Mouse (Mus musculus) lung, embryonic 15.5 days (tissue): ENCODE measurements around the gene Vmo1. TPM values are rescaled to one million over a fixed set of nuclear protein-coding genes. Genes with fewer than 3 reads are reported as not detected.

ENCODE experiments used
- ATAC-seq: fragments of 200-750 bp; cut with Nextera tagmentation; 2 replicates; pipeline ENCODE4 v1.8.0; 2017; ENCODE audit warnings: moderate number of reproducible peaks, borderline replicate concordance; ENCODE audit not compliant: low FRiP score, low TSS enrichment; ENCODE audit errors: extremely low read depth
- H3K27ac ChIP-seq: fragments of 300-500 bp; sonication (generic); 2 replicates; pipeline ENCODE4 v1.5.1; 2015; ENCODE audit warnings: moderate library complexity, mild to moderate bottlenecking, inconsistent platforms
- H3K27me3 ChIP-seq: fragments of 300-500 bp; sonication (generic); 2 replicates; pipeline ENCODE4 v1.6.1; 2015; ENCODE audit warnings: inconsistent platforms
- H3K36me3 ChIP-seq: fragments of 300-500 bp; sonication (generic); 2 replicates; pipeline ENCODE4 v1.6.1; 2015; ENCODE audit warnings: inconsistent platforms
- H3K4me1 ChIP-seq: fragments of 300-500 bp; sonication (generic); 2 replicates; pipeline ENCODE4 v1.6.1; 2015; ENCODE audit warnings: inconsistent platforms
- H3K4me2 ChIP-seq: fragments of 300-500 bp; sonication (generic); 2 replicates; pipeline ENCODE4 v1.6.1; 2015; ENCODE audit warnings: inconsistent platforms, mild to moderate bottlenecking, moderate library complexity
- H3K4me3 ChIP-seq: fragments of 300-500 bp; sonication (generic); 2 replicates; pipeline ENCODE4 v1.5.1; 2015; ENCODE audit warnings: mild to moderate bottlenecking, inconsistent platforms
- H3K9ac ChIP-seq: fragments of 300-500 bp; sonication (generic); 2 replicates; pipeline ENCODE4 v1.6.1; 2015; ENCODE audit warnings: inconsistent platforms
- H3K9me3 ChIP-seq: fragments of 300-500 bp; sonication (generic); 2 replicates; pipeline ENCODE4 v1.6.1; 2016; ENCODE audit warnings: inconsistent platforms
- WGBS: fragments of 180-500 bp; shearing (Covaris S2); methylation state at CpG from one replicate; pipeline ENCODE4 v1.1.7; 2015; 5-methylcytosine and 5-hydroxymethylcytosine counted together
- polyA plus RNA-seq: library from polyadenylated mRNA; unstranded; fragments of >200 nt; fragmentation: Nextera tagmentation; extraction: Ambion mirVana; gene quantifications from 2 replicates; pipeline ENCODE4 v1.2.1, GENCODE M21; 2015

The Vmo1 gene
- polyA plus RNA-seq, 1 experiment from 2014 or later, result 1.0 TPM

DNA sequence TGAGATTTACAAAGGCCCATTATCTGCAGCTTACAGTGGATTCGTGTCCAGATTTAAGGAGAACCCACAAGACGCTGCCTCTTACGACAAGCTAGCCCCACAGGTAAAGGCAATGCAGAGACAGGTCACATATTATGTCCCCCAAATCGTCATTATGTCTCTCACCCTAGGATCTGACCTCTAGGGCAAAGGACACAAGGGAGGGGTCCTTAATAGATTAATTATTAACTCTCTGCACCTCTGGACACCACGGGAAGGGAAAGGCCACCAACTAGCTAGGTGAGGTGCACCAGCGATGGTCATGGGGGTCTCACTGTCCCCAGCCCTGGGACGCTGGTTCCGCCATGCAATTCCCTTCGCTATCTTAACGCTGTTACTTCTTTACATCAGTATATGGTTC is 4.5 kb upstream of the Vmo1 start, which contains the start of gene Gltpd2:
Gene Gltpd2 (plus strand): TSS at position 274 of the 400 bp plus-strand sequence.
- no peak for ATAC-seq
- no peaks in the 10 kb centered on the region for H3K36me3 ChIP-seq
- H3K9me3 ChIP-seq, result no peaks in the 10 kb centered on the region
- 0 out of 2 replicates have a peak, but pooled peaks cover 3% of the 10 kb centered on the region for H3K27me3 ChIP-seq
- peak within 1 kb of the TSS; percentile 45 for H3K4me3 ChIP-seq
- peaks cover 9% of the 10 kb centered on the region; the same call in 1 of the 2 replicates for H3K4me1 ChIP-seq
- peak within 1 kb of the TSS; percentile 76 for H3K4me2 ChIP-seq
- 79% methylated on average over 10 of the region's 10 CpGs for WGBS
- H3K9ac ChIP-seq, result peak within 1 kb of the TSS; percentile 65
- peak within 1 kb of the TSS; percentile 84 for H3K27ac ChIP-seq

DNA sequence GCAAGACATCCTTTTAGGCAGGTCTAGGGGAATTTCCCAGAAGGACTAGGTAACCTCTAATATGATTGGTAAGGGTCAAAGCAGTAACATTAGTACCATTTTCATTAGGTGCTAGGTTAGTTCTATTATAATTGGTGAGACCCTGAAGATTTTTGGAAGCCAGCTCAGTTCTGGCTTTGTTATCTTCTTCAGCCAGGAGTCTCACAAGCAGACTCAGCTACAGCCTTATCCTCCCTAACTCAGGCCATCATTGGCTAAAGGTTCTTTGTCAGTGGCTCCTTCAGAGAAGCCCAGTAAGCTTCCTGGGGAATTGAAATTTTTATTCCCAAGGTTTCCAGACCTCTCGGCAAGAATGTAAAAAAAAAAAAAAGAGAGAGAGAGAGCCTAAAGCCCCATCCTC is 4.0 kb upstream of the Vmo1 start:
- WGBS, result 38% methylated on average over 1 of the region's 1 CpGs
- ATAC-seq, result no peak
- Histone ChIP-seq H3K36me3 (no peaks in the 10 kb centered on the region), H3K9me3 (no peaks in the 10 kb centered on the region), H3K4me1 (peaks cover 9% of the 10 kb centered on the region; the same call in 1 of the 2 replicates), H3K4me3 (no peak overlapping the region), H3K9ac (no peak overlapping the region), H3K27ac (no peak overlapping the region), H3K27me3 (0 out of 2 replicates have a peak, but pooled peaks cover 3% of the 10 kb centered on the region), H3K4me2 (no peak overlapping the region)

DNA sequence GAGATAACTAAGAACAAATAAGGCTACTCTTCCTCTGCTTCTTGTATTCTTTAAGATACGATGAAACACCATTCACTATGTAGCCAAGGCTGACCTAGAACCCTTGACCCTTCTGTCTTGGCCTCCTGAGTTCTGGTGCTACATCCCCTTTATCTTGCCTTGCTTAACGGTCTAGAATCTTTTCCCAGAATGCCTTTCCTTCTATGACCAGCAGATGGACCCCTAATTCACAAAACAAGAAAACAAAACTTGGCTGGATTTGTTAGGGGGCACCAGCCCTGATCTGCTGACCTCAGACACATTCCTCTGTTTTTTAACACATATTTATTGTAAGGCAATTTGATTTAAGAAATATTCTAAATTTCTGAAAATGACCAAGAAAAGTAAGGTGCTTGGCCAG is 1.9 kb upstream of the Vmo1 start:
- Histone ChIP-seq H3K9ac (no peak overlapping the region), H3K4me3 (no peak overlapping the region), H3K4me1 (peaks cover 9% of the 10 kb centered on the region; the same call in 1 of the 2 replicates), H3K27me3 (0 out of 2 replicates have a peak, but pooled peaks cover 3% of the 10 kb centered on the region), H3K9me3 (no peaks in the 10 kb centered on the region), H3K36me3 (no peaks in the 10 kb centered on the region), H3K4me2 (no peak overlapping the region), H3K27ac (no peak overlapping the region)
- 19% methylated on average over 2 of the region's 2 CpGs for WGBS
- ATAC-seq, result no peak

DNA sequence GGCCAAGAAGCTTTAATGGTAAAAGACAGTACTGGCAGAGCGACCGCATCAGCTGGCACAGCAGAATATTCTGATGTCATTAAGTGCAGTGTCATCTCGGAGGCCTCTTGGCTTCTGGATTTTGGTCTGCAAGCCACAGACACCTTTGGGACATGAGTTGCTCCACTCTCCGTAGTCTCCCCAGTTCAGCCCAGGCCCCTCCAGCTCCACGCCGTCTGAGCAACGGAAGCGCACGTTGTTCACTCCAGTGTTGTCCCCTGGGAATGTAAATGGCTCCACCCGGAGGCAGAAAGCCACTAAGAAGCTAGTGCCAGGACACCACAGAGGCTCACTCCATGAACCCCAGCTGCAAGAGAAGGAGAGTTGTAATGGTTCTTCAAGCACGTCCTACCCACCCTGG is 896 bp downstream of the Vmo1 start:
- 50% methylated on average over 11 of the region's 11 CpGs for WGBS
- Histone ChIP-seq H3K9me3 (no peaks in the 10 kb centered on the region), H3K4me1 (peaks cover 5% of the 10 kb centered on the region; the same call in 1 of the 2 replicates), H3K36me3 (no peaks in the 10 kb centered on the region), H3K27ac (no peak overlapping the region), H3K9ac (no peak overlapping the region), H3K27me3 (peaks cover 15% of the 10 kb centered on the region; the same call in 1 of the 2 replicates), H3K4me3 (no peak overlapping the region), H3K4me2 (no peak overlapping the region)
- ATAC-seq, result no peak

DNA sequence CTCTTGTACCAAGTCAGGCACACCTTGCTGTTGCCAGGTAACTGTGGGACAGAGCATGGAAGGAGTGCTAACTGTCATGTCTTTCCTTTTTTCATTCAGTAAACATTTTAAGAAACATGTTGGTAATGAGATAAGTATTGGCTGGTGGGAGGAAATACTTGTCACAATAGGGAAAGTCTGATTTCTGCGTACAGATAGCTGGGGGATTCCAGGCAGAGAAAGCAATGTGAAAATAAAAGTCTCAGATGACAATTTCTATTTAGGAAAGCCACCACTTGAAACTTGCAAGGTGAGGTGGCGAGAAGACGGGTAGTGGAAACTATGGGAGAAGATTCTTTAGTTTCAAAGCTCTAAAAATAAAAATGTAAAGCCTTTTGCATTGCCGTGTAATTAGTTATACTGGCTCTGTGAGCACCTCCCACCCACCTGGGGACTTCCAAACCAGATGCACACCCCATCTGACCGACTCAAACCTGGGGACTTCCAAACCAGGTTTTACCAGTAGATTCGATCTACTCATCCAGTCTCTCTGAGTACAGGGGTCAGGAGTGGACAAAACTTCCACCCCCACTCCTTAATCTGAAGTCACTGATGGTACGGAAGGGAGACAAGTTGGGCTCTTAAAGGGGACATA is 1.6 kb downstream of the Vmo1 start:
- no peak overlapping the region for H3K4me3 ChIP-seq
- no peaks in the 10 kb centered on the region for H3K9me3 ChIP-seq
- no peak overlapping the region for H3K4me2 ChIP-seq
- ATAC-seq, result no peak
- no peak overlapping the region for H3K27ac ChIP-seq
- H3K27me3 ChIP-seq, result peaks cover 15% of the 10 kb centered on the region; the same call in 1 of the 2 replicates
- H3K36me3 ChIP-seq, result no peaks in the 10 kb centered on the region
- no peak overlapping the region for H3K9ac ChIP-seq
- 64% methylated on average over 7 of the region's 7 CpGs for WGBS
- peaks cover 5% of the 10 kb centered on the region; the same call in 1 of the 2 replicates for H3K4me1 ChIP-seq

DNA sequence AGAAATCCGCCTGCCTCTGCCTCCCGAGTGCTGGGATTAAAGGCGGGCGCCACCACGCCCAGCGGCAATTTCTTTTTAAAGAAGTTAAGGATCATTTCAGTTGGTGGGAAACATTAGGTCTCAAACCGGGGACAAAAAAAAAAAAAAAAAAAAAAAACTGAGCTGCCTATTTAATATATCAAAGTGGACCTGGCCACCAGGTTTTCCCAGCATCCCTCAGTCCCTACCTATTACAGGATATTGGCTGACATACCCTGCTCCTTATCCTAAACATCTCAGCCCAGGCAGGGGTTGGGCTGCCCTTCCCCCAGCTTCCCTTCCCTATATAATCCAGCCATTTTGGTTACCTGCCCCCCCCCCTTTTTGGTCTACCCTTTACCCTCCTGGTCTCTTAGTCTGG is 2.6 kb downstream of the Vmo1 start:
- Histone ChIP-seq H3K9ac (no peak overlapping the region), H3K4me1 (peaks cover 5% of the 10 kb centered on the region; the same call in 1 of the 2 replicates), H3K27ac (no peak overlapping the region), H3K4me2 (no peak overlapping the region), H3K4me3 (no peak overlapping the region), H3K9me3 (no peaks in the 10 kb centered on the region), H3K36me3 (no peaks in the 10 kb centered on the region), H3K27me3 (peaks cover 15% of the 10 kb centered on the region; the same call in 1 of the 2 replicates)
- ATAC-seq, result no peak
- 86% methylated on average over 7 of the region's 7 CpGs for WGBS

DNA sequence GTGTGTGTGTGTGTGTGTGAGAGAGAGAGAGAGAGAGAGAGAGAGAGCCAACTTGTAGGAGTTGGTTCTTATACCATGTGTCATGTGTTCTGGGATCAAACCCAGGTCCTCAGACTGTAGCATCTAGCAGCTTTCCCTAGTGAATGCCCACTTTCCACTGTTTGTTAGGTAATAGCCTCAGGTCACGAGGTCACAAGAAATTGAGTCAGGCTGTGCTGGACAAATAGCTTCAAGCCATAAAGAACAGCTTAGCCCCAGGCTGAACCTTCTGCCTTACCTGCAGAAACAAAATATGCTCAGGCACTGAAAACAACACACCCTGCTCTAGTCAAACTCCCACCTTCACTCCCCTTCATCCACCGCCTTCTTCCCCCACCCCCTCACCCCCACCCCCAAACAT is 3.2 kb downstream of the Vmo1 start:
- Histone ChIP-seq H3K36me3 (no peaks in the 10 kb centered on the region), H3K27me3 (peaks cover 15% of the 10 kb centered on the region; the same call in 1 of the 2 replicates), H3K9ac (no peak overlapping the region), H3K4me1 (peaks cover 5% of the 10 kb centered on the region; the same call in 1 of the 2 replicates), H3K4me2 (no peak overlapping the region), H3K27ac (no peak overlapping the region), H3K4me3 (no peak overlapping the region), H3K9me3 (no peaks in the 10 kb centered on the region)
- WGBS, result 73% methylated on average over 2 of the region's 2 CpGs
- ATAC-seq, result no peak

DNA sequence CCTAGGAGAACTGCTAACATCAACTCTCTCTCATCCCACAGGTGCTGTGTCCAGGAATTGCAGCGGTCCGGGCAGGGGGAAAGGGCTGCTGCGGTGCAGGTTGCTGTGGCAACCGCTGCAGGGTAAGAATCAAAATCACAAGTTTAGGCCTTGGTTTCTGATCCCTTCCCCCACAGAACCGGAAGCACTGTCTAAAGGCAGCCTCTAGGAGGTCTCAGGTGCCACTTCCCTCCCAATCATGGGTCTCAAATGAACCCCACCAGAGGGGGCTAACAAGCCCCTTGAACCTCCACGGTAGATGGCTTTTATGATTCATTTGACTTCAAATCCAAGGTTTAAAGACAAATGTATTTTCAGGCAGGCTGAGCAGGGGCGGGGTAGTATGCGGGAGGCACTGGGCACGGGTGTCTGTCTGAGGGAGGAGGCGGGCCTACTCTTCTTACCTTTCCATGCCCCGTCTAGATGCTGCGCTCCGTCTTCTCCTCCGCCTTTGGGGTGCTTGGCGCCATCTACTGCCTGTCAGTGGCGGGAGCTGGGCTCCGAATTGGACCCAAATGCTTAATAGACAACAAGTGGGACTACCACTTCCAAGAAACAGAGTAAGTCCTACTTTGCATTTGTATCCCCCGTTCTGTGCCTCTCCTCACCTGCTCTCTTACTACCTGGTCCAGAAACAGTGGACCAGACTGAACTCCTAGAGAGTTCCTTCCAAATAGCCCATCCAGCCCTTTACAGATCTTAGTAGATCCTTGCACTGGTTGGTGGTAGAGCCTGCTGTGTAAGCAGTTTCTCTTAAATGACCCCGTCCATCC is 4.5 kb downstream of the Vmo1 start:
- no peak for ATAC-seq

DNA sequence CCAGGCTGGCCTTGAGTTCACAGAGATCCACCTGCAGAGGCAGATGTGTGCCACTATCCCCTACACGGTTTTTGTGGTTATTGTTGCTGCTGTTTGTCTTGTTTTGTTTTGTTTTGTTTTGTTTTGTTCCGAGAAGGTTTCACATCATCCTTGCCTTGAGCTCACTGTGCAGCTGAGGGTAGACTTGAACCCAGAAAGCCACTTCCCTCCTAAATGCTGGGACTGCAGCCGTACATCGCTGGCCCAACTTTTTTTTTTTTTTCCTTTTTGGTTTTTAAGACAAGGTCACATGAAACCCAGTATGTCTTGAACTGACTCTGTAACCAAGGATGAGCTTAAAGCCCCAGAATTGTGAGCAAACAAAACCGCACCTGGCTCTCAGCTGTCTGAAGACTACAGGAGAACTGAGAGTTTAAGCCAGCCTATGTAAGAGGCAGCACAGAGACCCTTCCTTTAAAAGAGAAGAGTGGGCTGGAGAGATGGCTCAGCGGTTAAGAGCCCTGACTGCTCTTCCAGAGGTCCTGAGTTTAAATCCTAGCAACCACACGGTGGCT is 7.4 kb downstream of the Vmo1 start:
- Histone ChIP-seq H3K9me3 (no peaks in the 10 kb centered on the region), H3K4me3 (no peak overlapping the region), H3K4me1 (peaks cover 5% of the 10 kb centered on the region; the same call in 1 of the 2 replicates), H3K9ac (no peak overlapping the region), H3K27me3 (peaks cover 15% of the 10 kb centered on the region; the same call in 1 of the 2 replicates), H3K36me3 (no peaks in the 10 kb centered on the region), H3K4me2 (no peak overlapping the region), H3K27ac (no peak overlapping the region)
- WGBS, result 64% methylated on average over 7 of the region's 7 CpGs
- ATAC-seq, result no peak

More for the DNA sequence above, 4.5 kb downstream of the Vmo1 start:
- WGBS, result 6% methylated on average over 19 of the region's 19 CpGs
- H3K9ac ChIP-seq, result no peak overlapping the region
- H3K36me3 ChIP-seq, result no peaks in the 10 kb centered on the region
- H3K27me3 ChIP-seq, result peaks cover 15% of the 10 kb centered on the region; the same call in 1 of the 2 replicates
- H3K4me3 ChIP-seq, result no peak overlapping the region
- H3K4me2 ChIP-seq, result peak overlapping the region; percentile 34; the same call in 1 of the 2 replicates
- H3K27ac ChIP-seq, result no peak overlapping the region
- H3K9me3 ChIP-seq, result no peaks in the 10 kb centered on the region
- H3K4me1 ChIP-seq, result peaks cover 5% of the 10 kb centered on the region; the same call in 1 of the 2 replicates

DNA sequence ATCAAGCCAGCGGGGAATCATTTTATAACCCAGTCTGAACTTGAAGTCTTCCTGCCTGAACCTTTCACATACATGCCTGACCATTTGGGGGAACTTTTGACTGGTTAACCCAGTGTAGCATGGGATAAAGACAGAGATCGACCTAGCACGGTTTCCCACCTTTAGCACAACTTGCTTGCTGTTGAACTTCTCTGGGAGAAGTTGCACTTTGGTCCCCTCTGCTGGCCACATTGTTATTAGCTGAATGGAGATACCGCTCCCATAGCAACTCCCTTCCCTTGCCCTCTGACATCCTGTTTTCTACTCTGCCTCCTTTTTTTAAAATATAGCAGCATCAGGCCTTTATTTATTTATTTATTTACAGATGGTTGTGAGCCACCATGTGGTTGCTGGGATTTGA is 8.0 kb downstream of the Vmo1 start:
- Histone ChIP-seq H3K9me3 (no peaks in the 10 kb centered on the region), H3K4me1 (peaks cover 5% of the 10 kb centered on the region; the same call in 1 of the 2 replicates), H3K4me3 (no peak overlapping the region; the same call in 1 of the 2 replicates), H3K36me3 (no peaks in the 10 kb centered on the region), H3K27ac (no peak overlapping the region), H3K9ac (no peak overlapping the region), H3K4me2 (no peak overlapping the region), H3K27me3 (peaks cover 15% of the 10 kb centered on the region; the same call in 1 of the 2 replicates)
- 17% methylated on average over 4 of the region's 4 CpGs for WGBS
- ATAC-seq, result no peak

DNA sequence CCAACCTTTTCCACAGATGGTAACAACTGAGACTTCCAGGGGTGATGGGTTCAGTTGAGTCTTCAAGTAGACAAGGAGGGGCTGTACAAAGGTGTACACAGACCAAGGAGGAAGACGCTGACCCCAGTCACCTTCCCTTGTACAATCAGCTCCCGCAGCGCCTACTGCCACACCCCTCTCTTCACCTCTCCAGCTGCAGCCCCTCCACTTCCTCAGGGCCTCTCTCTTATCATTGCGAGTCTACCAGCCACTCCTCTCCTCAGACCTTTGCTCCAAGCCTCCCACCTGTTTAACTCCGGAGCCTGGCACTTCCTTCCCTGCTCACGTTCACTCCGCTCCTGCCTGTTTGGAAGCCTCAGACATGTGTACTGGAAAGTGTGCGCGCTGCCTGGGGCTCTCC is 9.4 kb downstream of the Vmo1 start, which contains the start of gene Tm4sf5:
Gene Tm4sf5 (plus strand): TSS at position 275 of the 400 bp plus-strand sequence.
- 41% methylated on average over 9 of the region's 9 CpGs for WGBS
- Histone ChIP-seq H3K9me3 (no peaks in the 10 kb centered on the region), H3K4me1 (peaks cover 4% of the 10 kb centered on the region; the same call in 1 of the 2 replicates), H3K4me2 (no peak within 1 kb of the TSS), H3K27ac (no peak within 1 kb of the TSS), H3K4me3 (no peak within 1 kb of the TSS), H3K36me3 (no peaks in the 10 kb centered on the region), H3K9ac (no peak within 1 kb of the TSS), H3K27me3 (peaks cover 12% of the 10 kb centered on the region; the same call in 1 of the 2 replicates)
- ATAC-seq, result no peak
